Mouse (Mus musculus) adrenal gland, postnatal 4 days (tissue): ENCODE results near the gene Gm5414. TPM values are rescaled to one million over a fixed set of nuclear protein-coding genes. Genes with fewer than 3 reads are reported as not detected.

ENCODE experiments used
- DNase-seq, 2 experiments: peaks; one replicate each; pipeline ENCODE4 v3.0.0; 2021 to 2022; ENCODE audit warnings: low spot score in 2 of 2, mixed read lengths in 2 of 2
- long read RNA-seq, 2 experiments: library from polyadenylated mRNA; stranded (forward); transcript quantifications; one replicate each; pipeline ENCODE4 v2.0.0; 2021
- microRNA-seq: library from miRNA; unstranded; fragments of <30 nt; microRNA quantifications from one replicate; pipeline ENCODE4 v1.2.0, GENCODE M21; 2021
- total RNA-seq, 2 experiments: library from RNA; stranded (reverse); gene quantifications; 2 replicates each; pipeline ENCODE4 v1.2.3; 2021

Gene Gm5414
- not detected for total RNA-seq
- long read RNA-seq, experiment 1: 0 reads
- long read RNA-seq, experiment 2: 0 reads

DNA sequence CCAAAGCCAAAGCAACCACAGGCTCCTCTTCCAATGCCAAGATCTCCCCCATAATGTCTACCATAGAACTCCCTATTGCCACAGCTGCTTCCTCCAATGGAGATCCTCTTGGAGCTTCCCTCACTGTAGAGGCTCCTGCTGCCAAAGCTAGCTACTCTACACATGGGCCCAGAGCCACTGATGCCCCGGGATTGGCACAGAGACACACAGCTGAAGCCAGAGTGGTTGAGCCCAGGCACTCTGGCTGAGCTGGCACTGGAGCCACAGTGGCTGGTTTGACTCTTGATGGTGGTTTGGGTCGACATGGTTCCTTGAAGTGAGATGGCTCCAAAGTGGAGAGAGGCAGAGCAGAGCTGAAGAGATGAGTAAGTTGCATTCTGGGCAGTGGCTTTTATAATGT lies at the start of gene Gm5414:
Gm5414 (minus strand) TSS at position 305 of the 400 bp plus-strand sequence.
- DNase-seq: no peak

GRCm38 (mm10) chr15:101675978-101676377 lies 48.0 kb upstream of the Gm5414 start:
- no peak for DNase-seq

DNA sequence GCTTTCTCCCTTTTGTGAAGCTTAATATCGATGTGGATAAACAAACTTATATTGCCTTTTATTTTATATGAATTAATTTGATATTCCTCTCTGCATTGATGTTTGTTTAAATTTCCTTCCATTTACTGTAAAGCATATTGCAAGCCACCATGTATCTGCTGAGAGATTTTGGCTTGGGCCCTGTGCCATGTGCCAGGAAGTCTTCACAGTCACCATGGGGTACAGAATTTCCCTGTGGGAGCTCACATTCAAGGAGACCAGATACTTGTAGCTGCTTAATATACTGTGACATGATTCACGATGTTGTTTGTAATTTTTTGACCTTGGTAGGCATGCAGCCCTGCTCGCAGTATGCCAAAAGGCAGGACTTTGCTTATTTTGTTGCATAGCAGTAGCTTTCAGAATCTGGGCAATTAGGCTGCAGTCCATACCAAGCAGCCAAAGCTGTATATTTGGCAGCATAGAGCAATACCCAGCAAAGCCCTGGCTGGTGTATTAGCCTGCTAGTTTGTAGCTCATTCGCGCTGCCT lies 24.8 kb upstream of the Gm5414 start:
- no peak for DNase-seq

- no peak for DNase-seq
These were observed 19.3 kb upstream of the Gm5414 start, which contains the start of gene Gm5478 for GRCm38 (mm10) chr15:101647280-101647679. Gm5478 (minus strand) TSS chr15:101647380.

DNA sequence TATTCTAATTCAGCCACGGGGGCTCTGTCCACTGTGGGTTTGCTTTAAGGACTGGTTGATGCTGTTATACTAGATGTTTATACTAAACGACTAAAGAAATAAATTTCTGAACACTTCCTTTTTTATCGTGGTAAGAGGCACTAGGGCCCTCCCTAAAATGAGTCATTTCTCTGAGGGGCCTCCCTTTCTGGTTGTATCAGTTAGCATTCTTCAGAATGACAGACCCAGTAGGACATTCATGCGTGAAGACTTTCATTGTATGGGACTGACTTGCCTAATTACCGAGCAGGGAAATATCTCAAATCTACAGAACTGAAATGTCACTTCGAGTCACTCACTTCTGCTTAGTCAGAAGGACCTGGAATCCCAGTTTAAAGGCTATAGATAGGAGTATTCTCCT lies 28.9 kb downstream of the Gm5414 start:
- DNase-seq: no peak

- DNase-seq: no peak
These were observed 39.8 kb downstream of the Gm5414 start for GRCm38 (mm10) chr15:101588216-101588615.

DNA sequence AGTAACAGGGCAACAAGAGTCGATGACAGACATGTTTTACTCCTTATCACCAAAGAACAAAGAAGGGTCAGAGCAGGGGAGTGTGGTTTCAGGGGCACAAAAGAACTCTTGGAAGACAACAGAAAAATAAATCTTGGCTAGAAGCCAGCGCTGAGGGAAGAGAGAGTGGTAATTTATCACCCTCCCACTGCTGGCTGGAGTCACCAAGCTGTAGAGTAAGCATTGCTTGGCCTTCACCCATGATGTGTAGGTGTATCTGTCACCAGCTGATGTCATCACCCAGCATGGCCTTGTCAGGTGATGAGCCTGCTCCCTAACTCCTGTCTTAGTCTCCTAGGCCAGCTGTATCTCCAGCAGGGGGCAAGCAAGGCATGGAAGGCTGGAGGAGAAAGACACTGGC lies 43.5 kb downstream of the Gm5414 start:
- no peak for DNase-seq

- no peak for DNase-seq
These were observed 44.6 kb downstream of the Gm5414 start for GRCm38 (mm10) chr15:101583211-101583965.

GRCm38 (mm10) chr15:101581701-101582100 lies 46.3 kb downstream of the Gm5414 start:
- DNase-seq: no peak

- no peak for DNase-seq
These were observed 52.5 kb downstream of the Gm5414 start for GRCm38 (mm10) chr15:101575506-101575905.

Small RNA genes lying within 50 kb of the gene (microRNA-seq; reads per million reads assigned to microRNA genes)
- gene Gm44383 (not detected), gene Gm44479 (not detected)

Other genes starting within 250 kb of the Gm5414 start
- 10 to 100 TPM in 1 of 2 experiments, 1 to 10 TPM in 1; 4.1 to 12.3 TPM for gene Krt7, start 217.1 kb downstream of the Gm5414 start, total RNA-seq
- not detected for gene Krt87, start 189.4 kb downstream of the Gm5414 start, total RNA-seq
- gene Krt88, start 180.4 kb downstream of the Gm5414 start, total RNA-seq: not detected
- gene Krt81, start 164.4 kb downstream of the Gm5414 start, total RNA-seq: not detected
- not detected for gene Krt86, start 154.7 kb downstream of the Gm5414 start, total RNA-seq
- not detected for gene Krt83, start 136.7 kb downstream of the Gm5414 start, total RNA-seq
- not detected for gene Gm49425, start 110.9 kb downstream of the Gm5414 start, total RNA-seq
- not detected for gene Krt84, start 95.4 kb downstream of the Gm5414 start, total RNA-seq
- not detected for gene Krt82, start 77.5 kb downstream of the Gm5414 start, total RNA-seq
- gene Krt90, start 65.2 kb downstream of the Gm5414 start, total RNA-seq: under 1 TPM; 0.31 to 0.34 TPM
- gene Krt75, start 54.3 kb downstream of the Gm5414 start, total RNA-seq: not detected
- gene Gm5478, start 19.2 kb upstream of the Gm5414 start, total RNA-seq: not detected
- not detected for gene Krt6b, start 52.1 kb upstream of the Gm5414 start, total RNA-seq
- not detected for gene Krt6a, start 66.1 kb upstream of the Gm5414 start, total RNA-seq
- not detected for gene Krt5, start 84.7 kb upstream of the Gm5414 start, total RNA-seq
- not detected for gene Krt71, start 114.9 kb upstream of the Gm5414 start, total RNA-seq
- not detected for gene Krt72, start 158.3 kb upstream of the Gm5414 start, total RNA-seq
- gene Krt73, start 174.2 kb upstream of the Gm5414 start, total RNA-seq: not detected
- gene Krt2, start 190.0 kb upstream of the Gm5414 start, total RNA-seq: not detected
- under 1 TPM; 0.39 to 0.45 TPM for gene Krt1, start 222.6 kb upstream of the Gm5414 start, total RNA-seq
- not detected for gene Krt77, start 241.5 kb upstream of the Gm5414 start, total RNA-seq